Mouse (Mus musculus) hindbrain, embryonic 15.5 days (tissue): ENCODE results near the gene Ccdc88b. TPM values are rescaled to one million over a fixed set of nuclear protein-coding genes. Genes with fewer than 3 reads are reported as not detected.
A peak's percentile ranks its signal among the peaks of the same experiment; 100 is the strongest.

Experiments
- ATAC-seq: fragments of 200-750 bp; cut with Nextera tagmentation; 2 replicates; pipeline ENCODE4 v1.8.0; 2017; ENCODE audit warnings: low read depth, moderate number of reproducible peaks, moderate TSS enrichment; ENCODE audit not compliant: low FRiP score
- H3K27ac ChIP-seq: fragments of 300-500 bp; sonication (generic); replicated peaks from 2 replicates; pipeline ENCODE4 v1.5.1; 2015; ENCODE audit warnings: mild to moderate bottlenecking, inconsistent platforms
- H3K27me3 ChIP-seq: fragments of 300-500 bp; sonication (generic); 2 replicates; pipeline ENCODE4 v1.6.1; 2015; ENCODE audit warnings: control low read depth, inconsistent platforms
- H3K36me3 ChIP-seq: fragments of 300-500 bp; sonication (generic); 2 replicates; pipeline ENCODE4 v1.6.1; 2015; ENCODE audit warnings: control low read depth, inconsistent platforms
- H3K4me1 ChIP-seq: fragments of 300-500 bp; sonication (generic); replicated peaks from 2 replicates; pipeline ENCODE4 v1.6.1; 2015; ENCODE audit warnings: control low read depth, inconsistent platforms
- H3K4me2 ChIP-seq: fragments of 300-500 bp; sonication (generic); 2 replicates; pipeline ENCODE4 v1.6.1; 2015; ENCODE audit warnings: moderate library complexity, mild to moderate bottlenecking, inconsistent platforms
- H3K4me3 ChIP-seq: fragments of 300-500 bp; sonication (generic); 2 replicates; pipeline ENCODE4 v1.5.1; 2015; ENCODE audit warnings: mild to moderate bottlenecking, inconsistent platforms
- H3K9ac ChIP-seq: fragments of 300-500 bp; sonication (generic); 2 replicates; pipeline ENCODE4 v1.6.1; 2015; ENCODE audit warnings: inconsistent platforms
- H3K9me3 ChIP-seq: fragments of 300-500 bp; sonication (generic); 2 replicates; pipeline ENCODE4 v1.6.1; 2016; ENCODE audit warnings: control low read depth, inconsistent platforms
- WGBS: fragments of 180-500 bp; shearing (Covaris S2); methylation state at CpG from one replicate; pipeline ENCODE4 v1.1.7; 2015; 5-methylcytosine and 5-hydroxymethylcytosine counted together
- microRNA-seq: library from miRNA; unstranded; fragments of <30 nt; microRNA quantifications from one replicate; pipeline ENCODE4, GENCODE M21; 2016
- polyA plus RNA-seq: library from polyadenylated mRNA; unstranded; fragments of >200 nt; fragmentation: Nextera tagmentation; extraction: Ambion mirVana; gene quantifications from 2 replicates; pipeline ENCODE4 v1.2.1, GENCODE M21; 2015

Gene Ccdc88b
- polyA plus RNA-seq, 1 experiment from 2014 or later, result 1.1 TPM

DNA sequence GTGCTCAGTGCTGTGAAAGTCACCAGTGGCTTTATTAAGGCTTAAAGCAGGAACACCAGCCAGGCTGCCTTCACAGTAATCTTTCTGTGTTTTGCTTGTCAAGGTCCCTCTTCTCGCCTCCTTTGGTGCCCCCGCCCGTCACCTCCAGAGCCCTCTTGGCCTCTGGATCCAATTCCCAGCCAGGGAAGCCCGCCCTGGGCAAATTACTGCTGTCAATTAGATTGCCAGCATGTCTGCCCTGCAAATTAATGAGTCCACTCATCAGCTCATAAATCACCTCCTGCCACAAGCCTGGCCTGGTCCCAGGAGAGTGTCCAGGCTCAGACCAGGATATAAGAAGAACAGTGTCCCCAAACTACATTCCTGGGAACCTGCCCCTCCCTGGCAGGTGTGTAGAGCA, 43.6 kb downstream of the Ccdc88b start:
- 0 out of 2 replicates have a peak, but pooled peaks have one; percentile 30 for ATAC-seq
- WGBS, result 37% methylated on average over 4 of the region's 4 CpGs
- Histone ChIP-seq H3K4me3 (no peak overlapping the region), H3K4me1 (peaks cover 6% of the 10 kb centered on the region), H3K4me2 (no peak overlapping the region), H3K36me3 (no peaks in the 10 kb centered on the region), H3K27me3 (no peaks in the 10 kb centered on the region), H3K9ac (no peak overlapping the region), H3K9me3 (no peaks in the 10 kb centered on the region), H3K27ac (0 out of 2 replicates have a peak overlapping the region, but pooled peaks have one; percentile 34)

Small RNA genes within 50 kb of the gene (microRNA-seq; reads per million reads assigned to microRNA genes)
- not detected for gene Mir5046

Other genes with a start within 250 kb of the Ccdc88b start
- gene Rps6ka4, start 17.6 kb downstream of the Ccdc88b start, polyA plus RNA-seq, result 13.3 and 15.8 TPM in 2 replicates
- gene Trmt112, start 51.5 kb upstream of the Ccdc88b start, polyA plus RNA-seq, result 104 TPM in 2 replicates
- 375 and 392 TPM in 2 replicates for gene Prdx5, start 51.9 kb upstream of the Ccdc88b start, polyA plus RNA-seq
- 17.5 and 18.7 TPM in 2 replicates for gene Esrra, start 63.6 kb upstream of the Ccdc88b start, polyA plus RNA-seq
- 2.0 and 3.1 TPM in 2 replicates for gene Catsperz, start 67.2 kb upstream of the Ccdc88b start, polyA plus RNA-seq
- 9.0 and 13.1 TPM in 2 replicates for gene Kcnk4, start 76.3 kb upstream of the Ccdc88b start, polyA plus RNA-seq
- 90.1 and 99.1 TPM in 2 replicates for gene Bad, start 83.7 kb upstream of the Ccdc88b start, polyA plus RNA-seq
- gene Gpr137, start 84.3 kb upstream of the Ccdc88b start, polyA plus RNA-seq, result 64.0 and 79.2 TPM in 2 replicates
- gene Ppp1r14b, start 116.8 kb upstream of the Ccdc88b start, polyA plus RNA-seq, result 210 and 211 TPM in 2 replicates
- gene Plcb3, start 118.3 kb upstream of the Ccdc88b start, polyA plus RNA-seq, result 13.6 and 14.0 TPM in 2 replicates
- gene Fkbp2, start 122.3 kb upstream of the Ccdc88b start, polyA plus RNA-seq, result 147 and 160 TPM in 2 replicates
- gene Vegfb, start 129.4 kb upstream of the Ccdc88b start, polyA plus RNA-seq, result 63.9 and 67.5 TPM in 2 replicates
- gene Dnajc4, start 134.4 kb upstream of the Ccdc88b start, polyA plus RNA-seq, result 23.7 and 24.2 TPM in 2 replicates
- 22.8 and 23.9 TPM in 2 replicates for gene Nudt22, start 137.9 kb upstream of the Ccdc88b start, polyA plus RNA-seq
- gene Trpt1, start 137.9 kb upstream of the Ccdc88b start, polyA plus RNA-seq, result 21.5 and 21.8 TPM in 2 replicates
- 4.5 and 5.2 TPM in 2 replicates for gene Fermt3, start 161.3 kb upstream of the Ccdc88b start, polyA plus RNA-seq
- 218 and 229 TPM in 2 replicates for gene Stip1, start 181.8 kb upstream of the Ccdc88b start, polyA plus RNA-seq
- gene Macrod1, start 198.6 kb upstream of the Ccdc88b start, polyA plus RNA-seq, result 5.5 and 6.1 TPM in 2 replicates
- 9.8 and 11.1 TPM in 2 replicates for gene Flrt1, start 247.5 kb upstream of the Ccdc88b start, polyA plus RNA-seq